Mouse (Mus musculus): ENCODE measurements around the gene Agbl4. TPM values are rescaled to one million over a fixed set of nuclear protein-coding genes. Genes with fewer than 3 reads are reported as not detected.

Agbl4 gene
- polyA plus RNA-seq, 1 experiment from 2014 or later = 0.74 TPM

DNA sequence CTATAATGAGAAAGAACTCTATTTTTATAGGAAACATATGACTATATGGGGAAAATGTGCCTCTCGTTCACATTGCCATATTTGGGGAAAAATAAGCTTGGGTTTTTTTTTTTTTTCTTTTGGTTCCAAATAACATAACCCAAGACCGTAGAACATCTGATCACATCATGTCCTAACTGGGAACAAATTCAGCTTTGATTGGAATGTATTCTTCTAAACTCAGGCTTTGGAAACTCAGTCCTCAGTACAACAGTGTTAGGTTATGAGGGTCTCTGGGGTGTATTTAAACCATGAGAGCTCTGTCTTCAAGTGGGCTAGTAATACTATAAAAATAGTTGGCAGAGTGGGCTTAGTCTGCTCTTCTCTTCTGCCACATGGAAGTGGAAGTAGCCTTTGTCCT, 1205.7 kb downstream of the Agbl4 start:
- no peaks in the 10 kb centered on the region for H3K4me1 ChIP-seq
- H3K4me2 ChIP-seq = no peak overlapping the region
- no peak for ATAC-seq (ENCODE audit: insufficient number of reproducible peaks, insufficient read depth, low FRiP score, low TSS enrichment, low read depth)
- WGBS = 31% methylated on average over 2 of the region's 2 CpGs
- H3K9me3 ChIP-seq = no peaks in the 10 kb centered on the region
- H3K36me3 ChIP-seq = no peaks in the 10 kb centered on the region
- no peak overlapping the region for H3K4me3 ChIP-seq
- no peak overlapping the region for H3K9ac ChIP-seq
- H3K27me3 ChIP-seq = no peaks in the 10 kb centered on the region
- H3K27ac ChIP-seq = peak overlapping the region; percentile 5; the same call in 1 of the 2 replicates

DNA sequence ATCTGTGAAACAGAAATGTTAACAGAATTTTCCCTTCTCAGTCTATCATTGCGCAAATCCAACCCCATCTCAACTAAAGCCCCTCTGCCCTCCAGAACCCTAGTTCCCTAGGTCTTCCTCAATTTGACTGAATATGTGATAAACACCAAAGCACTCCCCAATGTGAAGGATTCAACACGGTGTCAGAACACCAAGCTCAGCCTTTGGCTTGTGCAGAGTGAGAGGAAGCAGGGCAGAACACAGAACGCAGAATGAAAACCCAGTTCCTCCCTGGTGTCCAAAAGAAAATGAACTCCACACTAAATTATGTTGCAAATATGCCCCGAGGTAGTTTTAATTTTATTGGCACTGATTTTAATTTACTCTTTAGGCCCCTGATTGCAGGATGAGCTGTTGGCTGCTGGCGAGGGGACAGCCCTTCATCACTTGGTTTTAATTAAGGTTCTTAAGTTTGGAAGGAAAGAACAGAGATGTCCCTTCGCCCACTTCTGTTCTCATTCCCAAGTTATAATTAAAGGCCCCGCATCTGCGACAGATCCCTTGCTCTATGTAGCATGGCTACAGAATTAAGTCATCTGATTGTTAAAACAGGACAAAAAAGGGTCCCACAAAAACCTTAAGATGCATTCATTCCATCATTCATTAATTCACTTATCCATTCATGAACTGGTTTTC, 1210.5 kb downstream of the Agbl4 start:
- Histone ChIP-seq H3K27me3 (no peaks in the 10 kb centered on the region), H3K9ac (no peak overlapping the region), H3K36me3 (no peaks in the 10 kb centered on the region), H3K4me3 (no peak overlapping the region), H3K9me3 (no peaks in the 10 kb centered on the region), H3K27ac (no peak overlapping the region), H3K4me2 (no peak overlapping the region), H3K4me1 (no peaks in the 10 kb centered on the region)
- 55% methylated on average over 8 of the region's 8 CpGs for WGBS
- ATAC-seq (ENCODE audit: insufficient number of reproducible peaks, insufficient read depth, low FRiP score, low TSS enrichment, low read depth) = no peak

DNA sequence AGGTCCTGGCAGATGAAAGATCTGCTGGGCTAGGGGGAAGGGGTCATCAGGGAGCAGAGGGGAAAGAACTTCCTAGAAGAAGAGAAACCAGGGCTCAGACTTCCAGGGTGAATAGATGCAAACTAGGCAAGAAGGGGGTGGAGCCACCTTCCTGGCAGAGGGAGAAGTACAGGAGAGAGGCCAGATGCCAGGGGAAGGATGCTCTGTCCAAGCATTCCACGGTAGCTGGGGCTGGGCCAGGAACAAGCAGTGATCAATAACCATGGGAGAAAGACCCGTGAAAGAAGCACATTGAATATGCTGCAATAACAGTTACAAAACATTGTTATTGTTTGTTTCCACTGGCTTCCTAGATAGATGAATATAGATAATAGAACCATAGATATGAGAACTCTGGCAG, 1224.4 kb downstream of the Agbl4 start:
- Histone ChIP-seq H3K9me3 (no peaks in the 10 kb centered on the region), H3K27me3 (no peaks in the 10 kb centered on the region), H3K4me3 (no peak overlapping the region), H3K9ac (no peak overlapping the region), H3K36me3 (no peaks in the 10 kb centered on the region), H3K4me1 (peaks cover 7% of the 10 kb centered on the region; the same call in 1 of the 2 replicates), H3K4me2 (no peak overlapping the region), H3K27ac (no peak overlapping the region)
- WGBS = 55% methylated on average over 2 of the region's 2 CpGs
- ATAC-seq (ENCODE audit: insufficient number of reproducible peaks, insufficient read depth, low FRiP score, low TSS enrichment, low read depth) = no peak

DNA sequence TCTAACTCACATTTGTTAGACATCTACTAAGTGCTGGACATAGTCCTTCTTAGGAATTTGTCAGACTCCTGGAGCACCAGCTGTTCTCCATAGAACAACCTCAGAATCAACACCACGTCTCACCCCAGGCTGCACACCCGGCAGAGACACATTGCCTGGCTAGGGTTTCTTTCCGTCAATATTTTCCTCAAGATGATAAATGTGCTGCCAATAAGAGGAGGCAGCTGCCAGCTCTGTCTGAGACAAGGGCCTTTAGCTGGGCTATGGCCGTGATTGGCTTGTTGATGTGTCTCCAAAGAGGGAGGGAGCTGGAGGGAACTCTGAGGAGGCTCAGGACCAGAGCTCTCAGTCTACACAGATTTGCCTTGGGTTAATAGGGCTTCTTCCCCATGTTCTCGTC, 1227.5 kb downstream of the Agbl4 start:
- ATAC-seq (ENCODE audit: insufficient number of reproducible peaks, insufficient read depth, low FRiP score, low TSS enrichment, low read depth) = no peak
- 42% methylated on average over 5 of the region's 5 CpGs for WGBS
- Histone ChIP-seq H3K27ac (no peak overlapping the region), H3K36me3 (no peaks in the 10 kb centered on the region), H3K9ac (no peak overlapping the region), H3K4me2 (no peak overlapping the region), H3K9me3 (no peaks in the 10 kb centered on the region), H3K27me3 (no peaks in the 10 kb centered on the region), H3K4me1 (peaks cover 7% of the 10 kb centered on the region; the same call in 1 of the 2 replicates), H3K4me3 (no peak overlapping the region)

DNA sequence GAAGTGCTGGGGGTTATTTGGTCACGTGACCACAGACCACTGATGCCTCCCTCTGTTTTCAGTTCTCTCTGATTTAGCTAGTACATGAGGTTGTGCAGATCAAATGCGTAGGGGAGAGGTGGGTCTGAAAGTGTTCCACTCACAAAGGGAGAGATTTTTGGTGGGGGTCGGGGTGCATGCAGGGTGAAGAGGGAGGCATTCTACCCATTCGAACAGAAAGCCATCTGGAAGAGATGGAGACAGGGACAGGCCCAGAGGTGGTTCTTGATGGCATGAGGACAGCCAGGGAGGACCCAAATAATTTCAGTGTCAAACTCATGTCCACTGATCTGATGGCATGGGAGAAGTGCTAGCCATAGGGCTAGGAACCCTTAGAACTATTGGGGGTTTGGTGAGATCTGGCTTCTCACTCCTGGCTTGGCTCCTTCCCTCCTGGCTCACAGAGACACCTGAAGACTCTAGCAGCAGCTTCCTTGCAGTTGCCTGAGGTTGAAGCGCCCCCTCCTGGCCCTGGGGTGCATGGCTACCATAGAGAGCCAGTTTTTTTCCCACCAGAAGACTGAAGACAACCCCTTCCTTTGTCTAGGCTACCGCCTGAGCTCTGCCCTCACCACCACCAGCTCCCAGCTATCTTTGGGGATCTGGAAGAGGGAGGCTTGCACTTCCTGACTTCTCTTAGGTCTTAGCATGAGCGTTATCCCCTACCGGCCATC, 1228.8 kb downstream of the Agbl4 start:
- H3K9me3 ChIP-seq = no peaks in the 10 kb centered on the region
- no peaks in the 10 kb centered on the region for H3K27me3 ChIP-seq
- H3K9ac ChIP-seq = no peak overlapping the region
- H3K4me1 ChIP-seq = peaks cover 10% of the 10 kb centered on the region; the same call in 1 of the 2 replicates
- no peak overlapping the region for H3K27ac ChIP-seq
- no peak overlapping the region for H3K4me2 ChIP-seq
- no peak for ATAC-seq (ENCODE audit: insufficient number of reproducible peaks, insufficient read depth, low FRiP score, low TSS enrichment, low read depth)
- H3K4me3 ChIP-seq = no peak overlapping the region
- WGBS = 26% methylated on average over 8 of the region's 8 CpGs
- H3K36me3 ChIP-seq = no peaks in the 10 kb centered on the region

DNA sequence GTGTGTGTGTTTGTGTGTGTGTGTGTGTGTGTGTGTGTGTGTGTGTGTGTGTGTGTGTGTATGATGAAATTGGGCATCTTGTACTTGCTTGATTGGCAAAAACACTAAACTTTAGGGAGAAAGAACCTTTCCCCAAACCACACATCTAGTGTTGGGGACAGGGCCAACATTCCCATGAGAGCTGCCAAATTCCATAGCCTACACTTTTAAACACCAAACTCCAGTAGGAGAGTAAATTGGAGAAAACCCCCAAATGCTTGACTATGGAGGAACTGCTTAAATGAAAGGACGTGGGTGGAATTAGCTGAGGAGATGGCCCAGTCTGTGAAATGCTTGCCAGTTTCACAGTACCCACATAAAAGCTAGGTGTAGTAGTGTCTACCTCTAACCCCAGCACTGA, 1235.2 kb downstream of the Agbl4 start:
- ATAC-seq (ENCODE audit: insufficient number of reproducible peaks, insufficient read depth, low FRiP score, low TSS enrichment, low read depth) = no peak
- no peak overlapping the region for H3K4me3 ChIP-seq
- no peaks in the 10 kb centered on the region for H3K36me3 ChIP-seq
- no peak overlapping the region for H3K9ac ChIP-seq
- no peak overlapping the region for H3K27ac ChIP-seq
- WGBS = 77% methylated on average over 1 of the region's 1 CpGs
- H3K9me3 ChIP-seq = no peaks in the 10 kb centered on the region
- no peak overlapping the region for H3K4me2 ChIP-seq
- H3K4me1 ChIP-seq = 0 out of 2 replicates have a peak, but pooled peaks cover 2% of the 10 kb centered on the region
- H3K27me3 ChIP-seq = no peaks in the 10 kb centered on the region

DNA sequence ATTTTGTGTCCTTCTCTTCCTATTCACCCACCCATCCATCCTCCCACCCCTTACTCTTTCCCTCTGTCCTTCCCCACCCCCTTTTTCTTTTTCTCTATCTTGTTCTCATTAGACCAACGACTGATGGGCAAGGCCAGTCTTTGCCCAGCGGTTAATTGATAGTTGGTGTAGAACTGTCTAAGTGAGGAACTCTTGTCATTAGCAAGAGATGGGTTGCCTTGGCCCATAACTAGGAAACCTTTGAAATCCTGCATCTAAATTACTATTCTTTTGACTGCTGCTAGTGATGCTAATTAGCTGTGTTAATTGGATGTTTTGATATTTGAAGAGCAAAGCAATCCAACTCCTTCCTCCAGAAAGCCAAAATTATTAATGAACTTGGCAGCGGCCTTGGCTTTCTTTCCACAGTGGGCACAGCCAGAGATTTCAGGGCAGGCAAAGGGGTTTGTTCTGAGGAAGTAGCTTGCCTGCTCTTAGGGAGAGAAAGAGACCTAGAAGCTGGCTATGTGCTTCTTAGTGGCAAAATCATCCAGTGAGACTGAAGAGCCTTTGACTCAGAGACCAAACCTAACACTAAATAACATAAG, 1238.2 kb downstream of the Agbl4 start:
- Histone ChIP-seq H3K27me3 (no peaks in the 10 kb centered on the region), H3K27ac (no peak overlapping the region), H3K4me1 (no peaks in the 10 kb centered on the region), H3K9ac (no peak overlapping the region), H3K4me3 (no peak overlapping the region), H3K9me3 (no peaks in the 10 kb centered on the region), H3K36me3 (no peaks in the 10 kb centered on the region), H3K4me2 (no peak overlapping the region)
- ATAC-seq (ENCODE audit: insufficient number of reproducible peaks, insufficient read depth, low FRiP score, low TSS enrichment, low read depth) = no peak
- 85% methylated on average over 3 of the region's 3 CpGs for WGBS

DNA sequence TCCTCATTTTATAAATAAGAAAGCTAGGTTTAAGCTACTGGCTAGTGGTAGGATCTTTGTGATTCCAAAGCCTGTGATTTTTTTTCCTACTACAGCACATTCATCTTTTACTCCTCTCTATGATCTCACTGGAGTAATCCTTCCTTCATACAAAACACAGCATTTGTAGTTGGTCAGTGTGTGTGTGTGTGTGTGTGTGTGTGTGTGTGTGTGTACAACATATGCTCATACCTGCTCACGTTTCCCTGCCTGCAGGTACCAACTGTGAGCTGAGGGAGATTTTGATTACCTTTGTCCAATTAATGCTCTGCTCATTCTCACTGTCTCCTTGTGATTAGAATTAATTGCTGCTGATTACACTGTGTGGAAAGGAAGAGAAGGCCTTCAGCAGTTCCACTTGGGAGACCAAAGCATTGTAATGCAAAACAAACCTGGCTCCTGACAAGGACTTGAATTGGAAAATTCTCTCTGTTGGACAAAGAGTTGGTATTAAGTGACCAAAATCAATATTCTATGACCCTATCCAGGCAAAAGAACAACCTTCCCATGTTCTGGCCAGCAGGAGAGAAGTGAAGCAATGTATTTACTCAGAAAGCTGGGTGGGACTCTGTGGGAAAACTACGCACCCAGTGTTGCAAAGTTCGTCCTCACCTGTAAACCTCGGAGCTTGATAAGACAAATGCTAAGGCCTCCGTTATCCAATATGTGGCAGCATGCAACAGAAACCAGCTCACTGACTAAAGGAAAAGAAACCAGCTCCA, 1241.7 kb downstream of the Agbl4 start:
- no peak for ATAC-seq (ENCODE audit: insufficient number of reproducible peaks, insufficient read depth, low FRiP score, low TSS enrichment, low read depth)
- Histone ChIP-seq H3K27me3 (no peaks in the 10 kb centered on the region), H3K4me3 (no peak overlapping the region), H3K9ac (no peak overlapping the region), H3K36me3 (no peaks in the 10 kb centered on the region), H3K4me1 (no peaks in the 10 kb centered on the region), H3K9me3 (no peaks in the 10 kb centered on the region), H3K27ac (no peak overlapping the region), H3K4me2 (no peak overlapping the region)
- WGBS = 84% methylated on average over 5 of the region's 5 CpGs

DNA sequence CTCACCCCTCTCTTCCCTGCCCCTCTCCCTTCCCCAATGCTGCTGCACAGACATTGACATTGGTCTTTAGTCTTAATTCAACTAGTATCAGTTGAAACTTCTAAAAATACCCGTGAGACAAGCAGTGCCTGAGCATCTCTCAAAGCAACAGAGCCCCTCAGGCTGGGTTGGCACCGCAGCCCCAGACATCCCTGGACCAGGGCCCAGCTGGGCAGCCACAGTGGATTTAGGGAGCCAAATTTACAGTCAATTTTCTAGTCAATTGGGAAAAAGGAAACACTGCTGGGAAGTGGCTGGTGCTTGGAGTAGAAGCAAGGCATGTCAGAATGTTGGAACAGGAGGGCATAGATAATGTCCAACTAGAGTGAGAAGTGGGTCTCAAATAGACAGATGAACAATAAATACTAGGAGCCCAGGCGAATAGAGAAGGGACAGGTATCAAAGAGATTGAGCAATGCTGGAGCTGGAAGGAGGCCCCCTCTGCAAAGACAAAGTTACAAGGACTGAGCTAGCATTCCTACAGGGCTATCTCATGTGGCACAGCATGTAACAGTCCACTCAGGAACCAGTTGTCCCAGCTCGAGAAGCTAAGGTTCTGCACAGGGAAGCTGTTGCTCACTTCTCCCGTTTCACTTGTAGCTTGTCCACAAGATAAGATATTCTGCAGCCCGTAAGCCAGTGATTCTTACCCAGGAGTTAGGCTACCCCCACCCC, 1247.8 kb downstream of the Agbl4 start:
- no peak for ATAC-seq (ENCODE audit: insufficient number of reproducible peaks, insufficient read depth, low FRiP score, low TSS enrichment, low read depth)
- H3K9ac ChIP-seq = no peak overlapping the region
- 62% methylated on average over 6 of the region's 6 CpGs for WGBS

DNA sequence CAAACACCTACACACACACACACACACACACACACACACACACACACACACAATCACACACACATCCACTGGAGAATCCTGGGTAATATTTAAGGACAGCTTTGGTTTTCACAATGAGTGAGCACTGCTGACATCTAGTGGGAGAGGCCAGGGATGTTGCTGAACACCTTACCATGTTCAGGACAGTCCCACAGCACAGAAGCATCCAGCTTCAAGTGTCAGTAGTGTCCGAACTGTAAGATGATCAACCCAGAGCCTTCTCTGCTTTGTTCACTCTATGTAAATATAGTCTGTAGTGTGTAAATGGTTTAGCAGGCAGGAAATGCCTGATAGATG, 1248.3 kb downstream of the Agbl4 start:
- Histone ChIP-seq H3K4me1 (peaks cover 5% of the 10 kb centered on the region; the same call in 1 of the 2 replicates), H3K4me3 (no peak overlapping the region), H3K36me3 (no peaks in the 10 kb centered on the region), H3K27ac (no peak overlapping the region), H3K9ac (no peak overlapping the region), H3K9me3 (no peaks in the 10 kb centered on the region), H3K27me3 (no peaks in the 10 kb centered on the region), H3K4me2 (no peak overlapping the region)
- no peak for ATAC-seq (ENCODE audit: insufficient number of reproducible peaks, insufficient read depth, low FRiP score, low TSS enrichment, low read depth)
- 53% methylated on average over 1 of the region's 1 CpGs for WGBS

More for the DNA sequence above, 1247.8 kb downstream of the Agbl4 start:
- Histone ChIP-seq H3K4me1 (peaks cover 5% of the 10 kb centered on the region; the same call in 1 of the 2 replicates), H3K4me2 (no peak overlapping the region), H3K36me3 (no peaks in the 10 kb centered on the region), H3K9me3 (no peaks in the 10 kb centered on the region), H3K4me3 (no peak overlapping the region), H3K27me3 (no peaks in the 10 kb centered on the region), H3K27ac (no peak overlapping the region)

DNA sequence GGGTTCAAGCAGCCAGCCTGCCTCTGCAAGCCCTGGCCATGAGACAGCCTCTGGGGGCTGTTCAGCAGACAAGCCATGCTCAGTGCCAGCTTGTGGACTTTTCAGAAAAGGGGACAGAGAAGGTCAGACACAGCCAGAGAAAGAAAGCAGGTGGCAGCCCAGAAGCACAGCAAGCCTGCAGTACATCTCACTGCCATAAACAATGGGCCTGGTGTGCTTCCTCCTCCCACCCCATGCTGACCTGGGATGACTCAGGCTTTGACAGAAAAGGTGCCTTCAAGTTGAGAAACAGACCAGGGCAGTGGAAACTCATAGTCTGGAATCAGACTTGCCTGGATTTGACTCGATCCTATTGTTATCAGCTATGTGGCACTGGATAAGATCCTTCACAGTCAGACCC, 1256.0 kb downstream of the Agbl4 start:
- ATAC-seq (ENCODE audit: insufficient number of reproducible peaks, insufficient read depth, low FRiP score, low TSS enrichment, low read depth) = no peak
- no peak overlapping the region for H3K4me2 ChIP-seq
- H3K4me3 ChIP-seq = no peak overlapping the region
- 69% methylated on average over 1 of the region's 1 CpGs for WGBS
- H3K9me3 ChIP-seq = no peaks in the 10 kb centered on the region
- no peaks in the 10 kb centered on the region for H3K4me1 ChIP-seq
- H3K27me3 ChIP-seq = no peaks in the 10 kb centered on the region
- H3K9ac ChIP-seq = no peak overlapping the region
- H3K27ac ChIP-seq = no peak overlapping the region
- no peaks in the 10 kb centered on the region for H3K36me3 ChIP-seq
